Mouse (Mus musculus) heart, adult 2 months (tissue): ENCODE data around the gene Serinc3.
"Not testable (repeated sequence)": the region's sequence is repeated elsewhere in the genome, so short reads cannot be mapped to it uniquely, and the experiment has no call there.

Source experiments
- CTCF ChIP-seq: fragments of 200-600 bp; IDR thresholded peaks from 2 replicates; pipeline ENCODE4 v1.8.1; 2022; ENCODE audit warnings: antibody characterized with exemption, mild to moderate bottlenecking, moderate library complexity
- POLR2A ChIP-seq: fragments of 200-500 bp; IDR thresholded peaks from 2 replicates; pipeline ENCODE4 v1.6.1; 2011; ENCODE audit warnings: mild to moderate bottlenecking, low read depth, low read length, control low read depth; ENCODE audit not compliant: insufficient read depth

- not testable (repeated sequence) for TF ChIP-seq CTCF, POLR2A
These were observed 10.8 kb upstream of the Serinc3 start for GRCm38 (mm10) chr2:163655699-163656098.
